Mouse (Mus musculus) neural tube, embryonic 13.5 days (tissue): ENCODE measurements around the gene Lyzl4. TPM values are rescaled to one million over a fixed set of nuclear protein-coding genes. Genes with fewer than 3 reads are reported as not detected.

Experiments used
- ATAC-seq: fragments of 200-750 bp; cut with Nextera tagmentation; 2 replicates; pipeline ENCODE4 v1.8.0; 2017; ENCODE audit warnings: low read depth, mild to moderate bottlenecking, moderate TSS enrichment, moderate library complexity
- H3K27ac ChIP-seq: fragments of 300-500 bp; sonication (generic); replicated peaks from 2 replicates; pipeline ENCODE4 v1.5.1; 2015; ENCODE audit warnings: moderate library complexity, mild to moderate bottlenecking, inconsistent platforms
- H3K27me3 ChIP-seq: fragments of 300-500 bp; sonication (generic); 2 replicates; pipeline ENCODE4 v1.6.1; 2015; ENCODE audit warnings: mild to moderate bottlenecking, inconsistent platforms
- H3K36me3 ChIP-seq: fragments of 300-500 bp; sonication (generic); 2 replicates; pipeline ENCODE4 v1.6.1; 2015; ENCODE audit warnings: mild to moderate bottlenecking, inconsistent platforms
- H3K4me1 ChIP-seq: fragments of 300-500 bp; sonication (generic); replicated peaks from 2 replicates; pipeline ENCODE4 v1.6.1; 2015; ENCODE audit warnings: inconsistent platforms
- H3K4me2 ChIP-seq: fragments of 300-500 bp; sonication (generic); 2 replicates; pipeline ENCODE4 v1.6.1; 2015; ENCODE audit warnings: inconsistent platforms, mild to moderate bottlenecking, moderate library complexity
- H3K4me3 ChIP-seq: fragments of 300-500 bp; sonication (generic); 2 replicates; pipeline ENCODE4 v1.5.1; 2015; ENCODE audit warnings: mild to moderate bottlenecking, inconsistent platforms
- H3K9ac ChIP-seq: fragments of 300-500 bp; sonication (generic); 2 replicates; pipeline ENCODE4 v1.6.1; 2015; ENCODE audit warnings: moderate library complexity, mild to moderate bottlenecking, inconsistent platforms
- H3K9me3 ChIP-seq: fragments of 300-500 bp; sonication (generic); 2 replicates; pipeline ENCODE4 v1.6.1; 2016; ENCODE audit warnings: inconsistent platforms
- WGBS: fragments of 180-500 bp; shearing (Covaris S2); methylation state at CpG from one replicate; pipeline ENCODE4 v1.1.7; 2015; 5-methylcytosine and 5-hydroxymethylcytosine counted together
- polyA plus RNA-seq: library from polyadenylated mRNA; unstranded; fragments of >200 nt; fragmentation: Nextera tagmentation; extraction: Ambion mirVana; gene quantifications from 2 replicates; pipeline ENCODE4 v1.2.1, GENCODE M21; 2015

Gene Lyzl4
- polyA plus RNA-seq, 1 experiment from 2014 or later = not detected

GRCm38 (mm10) chr9:121549444-121549843 is 92.5 kb downstream of the Lyzl4 start:
- Histone ChIP-seq H3K36me3 (no peaks in the 10 kb centered on the region), H3K4me1 (0 out of 2 replicates have a peak, but pooled peaks cover under 1% of the 10 kb centered on the region), H3K27ac (no peak overlapping the region), H3K4me2 (no peak overlapping the region), H3K9me3 (no peaks in the 10 kb centered on the region), H3K9ac (no peak overlapping the region), H3K4me3 (no peak overlapping the region), H3K27me3 (no peaks in the 10 kb centered on the region)
- no peak for ATAC-seq

GRCm38 (mm10) chr9:121549010-121549409 is 92.9 kb downstream of the Lyzl4 start:
- no peaks in the 10 kb centered on the region for H3K36me3 ChIP-seq
- no peak overlapping the region for H3K4me3 ChIP-seq
- 73% methylated on average over 5 of the region's 5 CpGs for WGBS
- H3K27me3 ChIP-seq = no peaks in the 10 kb centered on the region
- H3K9ac ChIP-seq = no peak overlapping the region
- H3K27ac ChIP-seq = no peak overlapping the region
- ATAC-seq = no peak
- H3K9me3 ChIP-seq = no peaks in the 10 kb centered on the region
- no peaks in the 10 kb centered on the region for H3K4me1 ChIP-seq
- no peak overlapping the region for H3K4me2 ChIP-seq

- H3K27ac ChIP-seq = no peak overlapping the region
- 47% methylated on average over 4 of the region's 4 CpGs for WGBS
- no peak for ATAC-seq
- H3K4me3 ChIP-seq = no peak overlapping the region
- no peaks in the 10 kb centered on the region for H3K9me3 ChIP-seq
- no peaks in the 10 kb centered on the region for H3K36me3 ChIP-seq
- no peak overlapping the region for H3K9ac ChIP-seq
- H3K4me1 ChIP-seq = no peaks in the 10 kb centered on the region
- no peaks in the 10 kb centered on the region for H3K27me3 ChIP-seq
- no peak overlapping the region for H3K4me2 ChIP-seq
Observed at GRCm38 (mm10) chr9:121547431-121547830, 94.5 kb downstream of the Lyzl4 start.

- Histone ChIP-seq H3K4me1 (no peaks in the 10 kb centered on the region), H3K27me3 (no peaks in the 10 kb centered on the region), H3K9me3 (peaks cover 4% of the 10 kb centered on the region; the same call in 1 of the 2 replicates), H3K27ac (no peak overlapping the region), H3K9ac (no peak overlapping the region), H3K4me3 (no peak overlapping the region), H3K36me3 (no peaks in the 10 kb centered on the region; the same call in 1 of the 2 replicates), H3K4me2 (no peak overlapping the region)
- no peak for ATAC-seq
Observed at GRCm38 (mm10) chr9:121541530-121541929, 100.4 kb downstream of the Lyzl4 start.

- no peak for ATAC-seq
- H3K27me3 ChIP-seq = no peaks in the 10 kb centered on the region
- H3K36me3 ChIP-seq = no peaks in the 10 kb centered on the region; the same call in 1 of the 2 replicates
- no peak overlapping the region for H3K4me3 ChIP-seq
- H3K4me1 ChIP-seq = no peaks in the 10 kb centered on the region
- 0 out of 2 replicates have a peak overlapping the region, but pooled peaks have one; percentile 3 for H3K27ac ChIP-seq
- H3K9me3 ChIP-seq = peaks cover 10% of the 10 kb centered on the region; the same call in 1 of the 2 replicates
- H3K9ac ChIP-seq = no peak overlapping the region
- 69% methylated on average over 9 of the region's 9 CpGs for WGBS
- no peak overlapping the region for H3K4me2 ChIP-seq
Observed at GRCm38 (mm10) chr9:121532626-121533025, 109.3 kb downstream of the Lyzl4 start.

- H3K27me3 ChIP-seq = no peaks in the 10 kb centered on the region
- H3K4me1 ChIP-seq = 0 out of 2 replicates have a peak, but pooled peaks cover 4% of the 10 kb centered on the region
- no peak overlapping the region for H3K4me2 ChIP-seq
- H3K27ac ChIP-seq = no peak overlapping the region
- WGBS = 53% methylated on average over 8 of the region's 8 CpGs
- H3K4me3 ChIP-seq = no peak overlapping the region
- no peak for ATAC-seq
- no peaks in the 10 kb centered on the region for H3K36me3 ChIP-seq
- H3K9ac ChIP-seq = no peak overlapping the region
- H3K9me3 ChIP-seq = no peaks in the 10 kb centered on the region
Observed at GRCm38 (mm10) chr9:121528605-121529357, 113.1 kb downstream of the Lyzl4 start.

Other genes starting within 250 kb of the Lyzl4 start
- gene Cck, start 146.4 kb downstream of the Lyzl4 start, polyA plus RNA-seq = 7.9 and 11.2 TPM in 2 replicates
- gene Vipr1, start 620 bp upstream of the Lyzl4 start, polyA plus RNA-seq = 0.25 and 1.0 TPM in 2 replicates
- gene Sec22c, start 63.4 kb upstream of the Lyzl4 start, polyA plus RNA-seq = 22.7 and 25.2 TPM in 2 replicates
- gene Ss18l2, start 68.2 kb upstream of the Lyzl4 start, polyA plus RNA-seq = 162 and 189 TPM in 2 replicates
- gene Nktr, start 77.1 kb upstream of the Lyzl4 start, polyA plus RNA-seq = 56.5 and 58.6 TPM in 2 replicates
- 18.2 and 19.2 TPM in 2 replicates for gene Zfp651, start 117.2 kb upstream of the Lyzl4 start, polyA plus RNA-seq
- gene Klhl40, start 135.5 kb upstream of the Lyzl4 start, polyA plus RNA-seq = 0.95 and 2.0 TPM in 2 replicates
- 0.10 and 0.37 TPM in 2 replicates for gene Hhatl, start 150.4 kb upstream of the Lyzl4 start, polyA plus RNA-seq
- 2.8 and 3.0 TPM in 2 replicates for gene Ccdc13, start 197.4 kb upstream of the Lyzl4 start, polyA plus RNA-seq
- gene Higd1a, start 216.3 kb upstream of the Lyzl4 start, polyA plus RNA-seq = 129 and 150 TPM in 2 replicates